In the genomic region with DNA sequence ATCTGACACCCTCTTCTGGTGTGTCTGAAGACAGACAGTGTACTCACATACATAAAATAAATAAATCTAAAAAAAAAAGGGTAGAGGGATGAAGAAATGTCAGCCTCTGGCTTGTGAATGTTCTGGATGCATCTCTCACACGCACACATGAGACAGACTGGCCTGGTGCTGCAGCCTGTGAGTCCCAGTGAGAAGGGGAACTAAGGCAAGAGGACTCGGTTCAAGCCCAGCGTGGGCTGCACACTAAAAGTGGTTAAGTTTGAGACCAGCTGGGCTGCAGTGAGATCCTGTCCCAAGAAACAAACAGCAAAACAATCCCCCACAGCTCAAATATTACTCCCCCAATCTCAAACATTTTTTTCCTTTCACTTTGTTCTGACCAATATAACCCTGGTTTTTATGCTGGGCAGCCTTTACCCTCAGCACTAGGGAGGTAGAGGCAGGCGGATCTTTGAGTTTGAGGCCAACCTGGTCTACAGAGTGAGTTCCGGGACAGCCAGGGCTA, we compare ENCODE assay signal across 17 mouse cellular contexts. TPM values are rescaled to one million over a fixed set of nuclear protein-coding genes. Genes with fewer than 3 reads are reported as not detected.
DNase-seq lines count a peak whose midpoint lies in the region; ATAC-seq and TF ChIP-seq lines count a peak whose summit lies in the region.
"Had no signal": no experiment of that assay in that cellular context is flagged by ENCODE, and none has a peak within 500 bp of the region (broad histone marks: within the 10 kb centered on the region; RNA-seq: fewer than 3 reads in every experiment).

No protein-coding gene starts in this region.

- H3K9ac ChIP-seq in hindbrain, postnatal 0 days (replicated peaks; ENCODE audit: low read length), result no peak overlapping the region
- H3K9ac ChIP-seq in hindbrain, embryonic 11.5 days (ENCODE audit: low read depth, low read length), result no peak overlapping the region
- no peak overlapping the region for H3K9ac ChIP-seq in midbrain, embryonic 16.5 days (ENCODE audit: low read depth, low read length)
- no peak overlapping the region for H3K9ac ChIP-seq in liver, postnatal 0 days (replicated peaks)
- H3K9ac ChIP-seq: forebrain, embryonic 12.5 days; hindbrain, embryonic 14.5 days; limb, embryonic 12.5 days; midbrain, embryonic 12.5 days; stomach, embryonic 15.5 days had no signal

- H3K36me3 ChIP-seq in hindbrain, postnatal 0 days (ENCODE audit: insufficient read depth, low read length), result peaks cover 14% of the 10 kb centered on the region
- H3K36me3 ChIP-seq in hindbrain, embryonic 11.5 days (ENCODE audit: control insufficient read depth, insufficient read depth, low read length), result 0 out of 2 replicates have a peak, but pooled peaks cover 6% of the 10 kb centered on the region
- H3K36me3 ChIP-seq in midbrain, embryonic 10.5 days, result peaks cover 21% of the 10 kb centered on the region
- peaks cover 7% of the 10 kb centered on the region for H3K36me3 ChIP-seq in midbrain, embryonic 16.5 days (ENCODE audit: control insufficient read depth, insufficient read depth, low read length)
- H3K36me3 ChIP-seq in limb, embryonic 10.5 days, result peaks cover 19% of the 10 kb centered on the region
- H3K36me3 ChIP-seq in liver, postnatal 0 days (replicated peaks; ENCODE audit: insufficient read depth, low read length), result peaks cover 10% of the 10 kb centered on the region

- no peak for DNase-seq in hindbrain, postnatal 0 days (ENCODE audit: low spot score)
- no peak for DNase-seq in hindbrain, embryonic 11.5 days (ENCODE audit: low spot score)
- peak; percentile 13 for DNase-seq in midbrain, embryonic 10.5 days (ENCODE audit: low spot score)
- peak; percentile 33 for DNase-seq in limb, embryonic 10.5 days (ENCODE audit: low spot score)
- peak; percentile 11 for DNase-seq in liver, postnatal 0 days
- no peak for DNase-seq in right cerebral cortex, postnatal 25 days
- DNase-seq: cerebellum, adult 9-11 months; embryo, embryonic 11 days; kidney, adult 2 months had no signal

- H3K9me3 ChIP-seq in hindbrain, postnatal 0 days (ENCODE audit: low read length), result no peaks in the 10 kb centered on the region
- H3K9me3 ChIP-seq in hindbrain, embryonic 11.5 days (ENCODE audit: control insufficient read depth, low read length), result no peaks in the 10 kb centered on the region
- no peaks in the 10 kb centered on the region for H3K9me3 ChIP-seq in midbrain, embryonic 10.5 days (replicated peaks)
- H3K9me3 ChIP-seq in midbrain, embryonic 16.5 days (replicated peaks; ENCODE audit: control insufficient read depth, low read length, poor library complexity, severe bottlenecking), result no peaks in the 10 kb centered on the region
- H3K9me3 ChIP-seq in limb, embryonic 10.5 days (replicated peaks), result no peaks in the 10 kb centered on the region
- no peaks in the 10 kb centered on the region for H3K9me3 ChIP-seq in liver, postnatal 0 days (ENCODE audit: low read length)
- H3K9me3 ChIP-seq: forebrain, embryonic 12.5 days; limb, embryonic 12.5 days; midbrain, embryonic 12.5 days; stomach, embryonic 15.5 days had no signal

- no peak for TF ChIP-seq EP300 in liver, postnatal 0 days (IDR thresholded peaks at IDR 0.05; ENCODE audit: low read depth)

- H3K4me3 ChIP-seq in hindbrain, postnatal 0 days (ENCODE audit: low read length), result no peak overlapping the region
- no peak overlapping the region for H3K4me3 ChIP-seq in hindbrain, embryonic 11.5 days (ENCODE audit: low read depth, low read length)
- H3K4me3 ChIP-seq in midbrain, embryonic 10.5 days, result no peak overlapping the region
- no peak overlapping the region for H3K4me3 ChIP-seq in midbrain, embryonic 16.5 days (ENCODE audit: low read depth, low read length)
- no peak overlapping the region for H3K4me3 ChIP-seq in limb, embryonic 10.5 days
- no peak overlapping the region for H3K4me3 ChIP-seq in liver, postnatal 0 days (ENCODE audit: low read depth, low read length)
- H3K4me3 ChIP-seq: forebrain, embryonic 12.5 days; limb, embryonic 12.5 days; midbrain, embryonic 12.5 days; myocyte; stomach, embryonic 15.5 days had no signal

- no peaks in the 10 kb centered on the region for H3K27me3 ChIP-seq in hindbrain, postnatal 0 days (ENCODE audit: insufficient read depth, low read length)
- no peaks in the 10 kb centered on the region for H3K27me3 ChIP-seq in hindbrain, embryonic 11.5 days (ENCODE audit: control insufficient read depth, insufficient read depth, low read length)
- no peaks in the 10 kb centered on the region for H3K27me3 ChIP-seq in midbrain, embryonic 10.5 days (ENCODE audit: low read depth, poor library complexity, severe bottlenecking)
- no peaks in the 10 kb centered on the region for H3K27me3 ChIP-seq in midbrain, embryonic 16.5 days (ENCODE audit: control insufficient read depth, insufficient read depth, low read depth, low read length)
- H3K27me3 ChIP-seq in limb, embryonic 10.5 days (ENCODE audit: low read depth, poor library complexity, severe bottlenecking), result no peaks in the 10 kb centered on the region
- H3K27me3 ChIP-seq in liver, postnatal 0 days (ENCODE audit: insufficient read depth, low read length), result no peaks in the 10 kb centered on the region
- H3K27me3 ChIP-seq: forebrain, embryonic 12.5 days; limb, embryonic 12.5 days; midbrain, embryonic 12.5 days; stomach, embryonic 15.5 days had no signal

- ATAC-seq in hindbrain, postnatal 0 days, result no peak
- no peak for ATAC-seq in hindbrain, embryonic 11.5 days (ENCODE audit: low FRiP score)
- no peak for ATAC-seq in midbrain, embryonic 16.5 days
- ATAC-seq in liver, postnatal 0 days, result no peak

- H3K4me1 ChIP-seq in hindbrain, postnatal 0 days (ENCODE audit: insufficient read depth, low read length), result peaks cover 7% of the 10 kb centered on the region
- H3K4me1 ChIP-seq in hindbrain, embryonic 11.5 days (replicated peaks; ENCODE audit: control insufficient read depth, insufficient read depth, low read length), result no peaks in the 10 kb centered on the region
- peaks cover 14% of the 10 kb centered on the region for H3K4me1 ChIP-seq in midbrain, embryonic 10.5 days
- H3K4me1 ChIP-seq in midbrain, embryonic 16.5 days (ENCODE audit: control insufficient read depth, insufficient read depth, low read length), result peaks cover 19% of the 10 kb centered on the region
- peaks cover 6% of the 10 kb centered on the region; the same call in 1 of the 2 replicates for H3K4me1 ChIP-seq in limb, embryonic 10.5 days
- H3K4me1 ChIP-seq in liver, postnatal 0 days (ENCODE audit: insufficient read depth), result peaks cover 6% of the 10 kb centered on the region

- H3K27ac ChIP-seq in hindbrain, postnatal 0 days, result no peak overlapping the region
- H3K27ac ChIP-seq in hindbrain, embryonic 11.5 days (ENCODE audit: low read depth, low read length), result no peak overlapping the region
- H3K27ac ChIP-seq in midbrain, embryonic 10.5 days (replicated peaks), result no peak overlapping the region
- H3K27ac ChIP-seq in midbrain, embryonic 16.5 days (ENCODE audit: low read length), result no peak overlapping the region
- no peak overlapping the region for H3K27ac ChIP-seq in limb, embryonic 10.5 days
- no peak overlapping the region for H3K27ac ChIP-seq in liver, postnatal 0 days (ENCODE audit: low read depth)
- H3K27ac ChIP-seq: hindbrain, embryonic 14.5 days had no signal

- 87% methylated on average over 5 of the region's 5 CpGs for WGBS in hindbrain, postnatal 0 days
- WGBS in hindbrain, embryonic 11.5 days, result 91% methylated on average over 5 of the region's 5 CpGs
- 92% methylated on average over 5 of the region's 5 CpGs for WGBS in midbrain, embryonic 10.5 days
- 94% methylated on average over 5 of the region's 5 CpGs for WGBS in midbrain, embryonic 16.5 days
- 91% methylated on average over 5 of the region's 5 CpGs for WGBS in limb, embryonic 10.5 days
- 76% methylated on average over 5 of the region's 5 CpGs for WGBS in liver, postnatal 0 days (ENCODE audit: insufficient replicate concordance)

- TF ChIP-seq CTCF in hindbrain, postnatal 0 days (IDR thresholded peaks at IDR 0.05; ENCODE audit: low read depth), result peak; percentile 5; the same call in 1 of the 2 replicates
- TF ChIP-seq CTCF in liver, postnatal 0 days (IDR thresholded peaks at IDR 0.05; ENCODE audit: low read depth), result no peak

- H3K4me2 ChIP-seq in hindbrain, postnatal 0 days (ENCODE audit: low read depth, low read length), result no peak overlapping the region
- H3K4me2 ChIP-seq in hindbrain, embryonic 11.5 days (replicated peaks; ENCODE audit: low read depth, low read length), result no peak overlapping the region
- no peak overlapping the region for H3K4me2 ChIP-seq in midbrain, embryonic 16.5 days (ENCODE audit: low read length)
- no peak overlapping the region for H3K4me2 ChIP-seq in liver, postnatal 0 days (ENCODE audit: low read depth, low read length)
- H3K4me2 ChIP-seq: forebrain, embryonic 12.5 days; hindbrain, embryonic 14.5 days; limb, embryonic 12.5 days; midbrain, embryonic 12.5 days; stomach, embryonic 15.5 days had no signal

RNA-seq across cellular contexts. Expression of gene Actg1, which starts 5.6 kb away (rescaled TPM):
- 2,410 and 2,568 TPM in 2 replicates for total RNA-seq in hindbrain, postnatal 0 days (2014; rRNA removed)
- 3,348 and 3,639 TPM in 2 replicates for polyA plus RNA-seq in hindbrain, postnatal 0 days (2015; fragmentation: Nextera tagmentation; extraction: Ambion mirVana)
- polyA plus RNA-seq in hindbrain, embryonic 11.5 days (2014; fragmentation: Nextera tagmentation; extraction: Ambion mirVana), result 3,592 and 3,665 TPM in 2 replicates
- 2,836 and 2,964 TPM in 2 replicates for polyA plus RNA-seq in midbrain, embryonic 10.5 days (2016; fragmentation: Nextera tagmentation; extraction: Ambion mirVana)
- polyA plus RNA-seq in midbrain, embryonic 16.5 days (2015; fragmentation: Nextera tagmentation; extraction: Ambion mirVana), result 4,277 and 4,299 TPM in 2 replicates
- polyA plus RNA-seq in limb, embryonic 10.5 days (2016; fragmentation: Nextera tagmentation; extraction: Ambion mirVana), result 3,099 and 3,197 TPM in 2 replicates
- polyA plus RNA-seq in liver, postnatal 0 days (2015; fragmentation: Nextera tagmentation; extraction: Ambion mirVana), result 463 and 498 TPM in 2 replicates

RNA-seq across cellular contexts. Expression of gene Fscn2, which starts 18.6 kb away (rescaled TPM):
- total RNA-seq in hindbrain, postnatal 0 days (2014; rRNA removed), result 3.0 and 9.0 TPM in 2 replicates
- polyA plus RNA-seq in hindbrain, postnatal 0 days (2015; fragmentation: Nextera tagmentation; extraction: Ambion mirVana), result 1.5 and 1.9 TPM in 2 replicates
- polyA plus RNA-seq in hindbrain, embryonic 11.5 days (2014; fragmentation: Nextera tagmentation; extraction: Ambion mirVana), result 1.1 and 1.5 TPM in 2 replicates
- polyA plus RNA-seq in midbrain, embryonic 10.5 days (2016; fragmentation: Nextera tagmentation; extraction: Ambion mirVana), result 0.61 and 0.62 TPM in 2 replicates
- 1.2 and 1.3 TPM in 2 replicates for polyA plus RNA-seq in midbrain, embryonic 16.5 days (2015; fragmentation: Nextera tagmentation; extraction: Ambion mirVana)
- 0.35 and 0.74 TPM in 2 replicates for polyA plus RNA-seq in limb, embryonic 10.5 days (2016; fragmentation: Nextera tagmentation; extraction: Ambion mirVana)
- not detected in 2 replicates for polyA plus RNA-seq in liver, postnatal 0 days (2015; fragmentation: Nextera tagmentation; extraction: Ambion mirVana)
- polyA plus RNA-seq: spleen, adult 2 months had no signal

RNA-seq across cellular contexts. Expression of gene Faap100, which starts 35.9 kb away (rescaled TPM):
- 175 and 178 TPM in 2 replicates for total RNA-seq in hindbrain, postnatal 0 days (2014; rRNA removed)
- 74.6 and 76.4 TPM in 2 replicates for polyA plus RNA-seq in hindbrain, postnatal 0 days (2015; fragmentation: Nextera tagmentation; extraction: Ambion mirVana)
- 27.8 and 33.6 TPM in 2 replicates for polyA plus RNA-seq in hindbrain, embryonic 11.5 days (2014; fragmentation: Nextera tagmentation; extraction: Ambion mirVana)
- polyA plus RNA-seq in midbrain, embryonic 10.5 days (2016; fragmentation: Nextera tagmentation; extraction: Ambion mirVana), result 34.5 and 41.8 TPM in 2 replicates
- 119 and 126 TPM in 2 replicates for polyA plus RNA-seq in midbrain, embryonic 16.5 days (2015; fragmentation: Nextera tagmentation; extraction: Ambion mirVana)
- polyA plus RNA-seq in limb, embryonic 10.5 days (2016; fragmentation: Nextera tagmentation; extraction: Ambion mirVana), result 34.2 and 40.6 TPM in 2 replicates
- polyA plus RNA-seq in liver, postnatal 0 days (2015; fragmentation: Nextera tagmentation; extraction: Ambion mirVana), result 5.5 and 5.8 TPM in 2 replicates

Comparison
In these comparisons a context has a peak if more than half of its experiments do, and no peak if none do; other contexts are left out.
1. DNase-seq: peak in midbrain, embryonic 10.5 days (single experiment), limb, embryonic 10.5 days (single experiment) and liver, postnatal 0 days (single experiment); none in hindbrain, postnatal 0 days (single experiment), hindbrain, embryonic 11.5 days (single experiment) and right cerebral cortex, postnatal 25 days (single experiment).